Mouse (Mus musculus) activated CD4-positive, CD25-positive, alpha-beta regulatory T cell (primary cell): Measurements from ENCODE around the gene Epc2. TPM values are rescaled to one million over a fixed set of nuclear protein-coding genes. Genes with fewer than 3 reads are reported as not detected.

Source experiments
- polyA plus RNA-seq, 2 experiments: library from polyadenylated mRNA; unstranded; fragments of 100-300 nt; shearing (Covaris generic); gene quantifications; one replicate each; pipeline ENCODE4 v1.2.1; 2017

Epc2 gene
- polyA plus RNA-seq = 1 to 10 TPM; 3.6 to 5.3 TPM

DNA sequence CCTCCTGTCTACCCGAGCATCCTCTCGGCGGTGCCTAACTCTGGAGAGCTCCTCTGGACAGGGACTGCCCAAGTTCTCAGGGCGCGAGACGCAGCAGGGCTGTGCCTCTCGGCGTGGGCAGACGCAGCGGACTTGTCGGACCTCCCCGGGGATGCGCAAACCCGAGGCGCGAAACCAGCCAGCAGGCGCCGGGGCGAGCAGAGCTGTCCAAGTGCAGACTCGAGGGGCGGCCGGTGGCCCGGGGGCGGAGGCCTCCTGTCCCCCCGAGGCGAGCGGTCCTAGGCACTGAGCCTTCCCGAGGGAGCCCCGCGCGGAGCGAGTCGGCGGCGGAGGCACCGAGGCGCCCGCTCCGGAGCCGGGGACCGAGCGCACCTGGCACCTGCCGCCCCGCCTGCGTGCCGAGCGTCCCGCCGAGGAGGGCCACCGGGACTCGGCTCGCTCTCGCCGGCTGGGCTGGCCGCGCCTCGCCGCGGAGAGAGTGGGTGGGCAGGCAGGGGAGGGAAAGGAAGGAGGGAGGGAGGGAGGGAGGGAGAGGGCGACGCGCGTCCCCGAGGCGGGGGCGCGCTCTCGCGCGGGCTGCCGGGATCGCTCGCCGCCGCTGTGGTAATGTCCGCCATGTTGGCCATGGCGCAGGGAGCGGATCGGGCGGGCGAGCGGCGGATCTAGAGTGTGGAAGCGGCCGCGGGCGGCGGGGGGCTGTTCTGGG, at the start of gene Epc2:
Epc2 (plus strand) TSS at position 556 of the 706 bp plus-strand sequence.

Other genes with a start within 250 kb of the Epc2 start
- gene Kif5c, start 167.8 kb downstream of the Epc2 start, polyA plus RNA-seq = 1 to 10 TPM; 1.4 to 3.7 TPM